Mouse (Mus musculus) heart, embryonic 14.5 days (tissue): ENCODE measurements around the gene Eef1akmt4. TPM values are rescaled to one million over a fixed set of nuclear protein-coding genes. Genes with fewer than 3 reads are reported as not detected.
A peak's percentile ranks its signal among the peaks of the same experiment; 100 is the strongest.
"Not testable (repeated sequence)": the region's sequence is repeated elsewhere in the genome, so short reads cannot be mapped to it uniquely, and the experiment has no call there.

Experiments used
- ATAC-seq: fragments of 200-750 bp; cut with Nextera tagmentation; 2 replicates; pipeline ENCODE4 v1.8.0; 2017; ENCODE audit warnings: low read depth, moderate TSS enrichment; ENCODE audit not compliant: insufficient number of reproducible peaks, insufficient read depth, low FRiP score
- H3K27ac ChIP-seq, 2 experiments: fragments of 200-500 bp in 1 of 2; fragments of 300-500 bp in 1 of 2; sonication (generic) in 1 of 2; replicated peaks in 1 of 2; 2 replicates each; pipeline ENCODE4 v1.5.1; 2012 to 2014; ENCODE audit warnings: low read depth in 2 of 2, low read length in 2 of 2, control low read depth in 1 of 2, mild to moderate bottlenecking in 1 of 2, mixed read lengths in 1 of 2; ENCODE audit not compliant: control insufficient read depth in 1 of 2, insufficient read depth in 1 of 2
- H3K27me3 ChIP-seq: fragments of 300-500 bp; sonication (generic); 2 replicates; pipeline ENCODE4 v1.6.1; 2014; ENCODE audit warnings: mild to moderate bottlenecking, low read length, control low read depth; ENCODE audit not compliant: control insufficient read depth, insufficient read depth
- H3K36me3 ChIP-seq: fragments of 300-500 bp; sonication (generic); 2 replicates; pipeline ENCODE4 v1.6.1; 2014; ENCODE audit warnings: mild to moderate bottlenecking, control low read depth, low read length, mixed read lengths; ENCODE audit not compliant: control insufficient read depth, insufficient read depth
- H3K4me1 ChIP-seq, 2 experiments: fragments of 200-500 bp in 1 of 2; fragments of 300-500 bp in 1 of 2; sonication (generic) in 1 of 2; 2 replicates each; pipeline ENCODE4 v1.6.1; 2012 to 2014; ENCODE audit warnings: low read length in 2 of 2, control low read depth in 1 of 2, mixed read lengths in 1 of 2; ENCODE audit not compliant: control insufficient read depth in 2 of 2, insufficient read depth in 2 of 2
- H3K4me2 ChIP-seq: fragments of 300-500 bp; sonication (generic); 2 replicates; pipeline ENCODE4 v1.6.1; 2014; ENCODE audit warnings: mild to moderate bottlenecking, low read length
- H3K4me3 ChIP-seq, 2 experiments: fragments of 200-500 bp in 1 of 2; fragments of 300-500 bp in 1 of 2; sonication (generic) in 1 of 2; 2 replicates each; pipeline ENCODE4 v1.5.1; 2012 to 2014; ENCODE audit warnings: low read length in 2 of 2, mild to moderate bottlenecking in 2 of 2, control low read depth in 1 of 2, low read depth in 1 of 2, moderate library complexity in 1 of 2; ENCODE audit not compliant: control insufficient read depth in 1 of 2, insufficient read depth in 1 of 2
- H3K9ac ChIP-seq: fragments of 300-500 bp; sonication (generic); 2 replicates; pipeline ENCODE4 v1.6.1; 2014; ENCODE audit warnings: mild to moderate bottlenecking, low read length
- H3K9me3 ChIP-seq: fragments of 300-500 bp; sonication (generic); 2 replicates; pipeline ENCODE4 v1.6.1; 2016; ENCODE audit warnings: low read length, control low read depth; ENCODE audit not compliant: control insufficient read depth
- WGBS: fragments of 180-500 bp; shearing (Covaris S2); extraction: QIAGEN DNeasy Blood & Tissue Kit; methylation state at CpG from one replicate; pipeline ENCODE4 v1.1.7; 2014; 5-methylcytosine and 5-hydroxymethylcytosine counted together
- microRNA counts: library from miRNA; unstranded; fragments of <30 nt; microRNA quantifications from one replicate; lab custom pipeline; 2016
- microRNA-seq: library from miRNA; unstranded; fragments of <30 nt; microRNA quantifications from one replicate; pipeline ENCODE4, GENCODE M21; 2016
- polyA plus RNA-seq: library from polyadenylated mRNA; unstranded; fragments of >200 nt; fragmentation: Nextera tagmentation; extraction: Ambion mirVana; gene quantifications from 2 replicates; pipeline ENCODE4 v1.2.1, GENCODE M21; 2014

Eef1akmt4 gene
- polyA plus RNA-seq, 1 experiment from 2014 or later: 19.4 TPM

DNA sequence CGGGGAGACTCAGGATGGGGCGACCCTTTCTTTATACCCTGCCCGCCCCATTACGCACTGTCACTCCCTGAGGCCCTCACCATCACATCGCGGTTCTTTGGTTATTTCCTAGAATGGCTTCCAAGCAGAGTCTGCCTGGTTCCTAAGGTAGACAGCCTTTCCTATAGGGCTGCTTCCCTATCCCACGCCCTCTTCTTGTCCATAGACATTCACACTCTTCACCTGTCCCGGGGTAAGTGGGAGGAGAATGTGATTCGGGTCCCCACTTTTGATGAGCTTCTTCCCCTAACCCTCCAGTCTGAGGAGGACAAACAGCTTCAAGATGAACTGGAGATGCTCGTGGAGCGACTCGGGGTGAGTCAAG lies 40.5 kb downstream of the Eef1akmt4 start:
- H3K27ac ChIP-seq: peak overlapping the region in 1 of 2 experiments; percentile 68; a peak in 2 of 4 replicates
- H3K4me3 ChIP-seq: peak overlapping the region; percentile 81 to 96
- peak overlapping the region; percentile 94 for H3K9ac ChIP-seq
- WGBS: 9% methylated on average over 11 of the region's 12 CpGs
- ATAC-seq: no peak
- H3K27me3 ChIP-seq: no peaks in the 10 kb centered on the region
- H3K36me3 ChIP-seq: peaks cover 37% of the 10 kb centered on the region
- peaks cover 0 to 15% of the 10 kb centered on the region in 2 experiments; a peak in 3 of 4 replicates for H3K4me1 ChIP-seq
- H3K9me3 ChIP-seq: no peaks in the 10 kb centered on the region
- peak overlapping the region; percentile 88 for H3K4me2 ChIP-seq

DNA sequence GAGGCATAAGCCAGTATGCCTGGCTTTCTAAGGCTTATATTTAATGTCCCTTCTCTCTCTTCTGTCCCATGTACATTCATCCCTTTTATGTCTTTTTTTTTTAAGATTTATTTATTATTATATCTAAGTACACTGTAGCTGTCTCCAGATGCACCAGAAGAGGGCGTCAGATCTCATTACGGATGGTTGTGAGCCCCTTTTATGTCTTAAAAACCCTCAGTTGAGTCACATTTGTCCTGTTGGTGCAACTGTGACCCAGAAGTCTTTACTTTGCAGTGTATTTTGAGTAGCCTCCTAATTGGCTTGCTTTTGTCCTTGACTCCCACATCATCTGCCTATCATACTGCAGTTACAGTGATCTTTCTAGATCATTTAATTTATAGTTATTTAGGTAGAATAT lies 41.9 kb downstream of the Eef1akmt4 start:
- peaks cover 0 to 15% of the 10 kb centered on the region in 2 experiments; a peak in 3 of 4 replicates for H3K4me1 ChIP-seq
- WGBS: 62% methylated on average over 2 of the region's 2 CpGs
- H3K9me3 ChIP-seq: no peaks in the 10 kb centered on the region
- no peak overlapping the region for H3K9ac ChIP-seq
- no peak overlapping the region for H3K4me3 ChIP-seq
- H3K27ac ChIP-seq: no peak overlapping the region
- no peak overlapping the region for H3K4me2 ChIP-seq
- H3K27me3 ChIP-seq: no peaks in the 10 kb centered on the region
- no peak for ATAC-seq
- H3K36me3 ChIP-seq: peaks cover 50% of the 10 kb centered on the region

DNA sequence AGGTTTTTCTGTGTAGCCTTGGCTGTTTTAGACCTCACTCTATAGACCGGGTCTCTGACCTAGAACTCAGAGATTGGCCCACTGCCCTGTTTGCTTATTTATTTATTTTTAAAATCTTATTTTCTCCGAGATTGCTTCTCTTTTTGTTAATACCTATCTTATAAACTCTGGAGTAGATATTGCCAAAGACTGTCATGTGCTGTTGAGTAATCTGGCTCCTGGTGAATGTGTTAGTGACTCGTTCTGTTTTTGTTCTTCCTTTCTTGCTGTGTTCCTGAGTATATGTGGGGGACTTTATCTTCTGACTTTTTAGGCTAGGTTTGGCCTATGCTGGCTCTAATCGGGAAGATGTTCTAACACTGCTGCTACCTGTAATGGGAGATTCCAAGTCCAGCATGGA lies 46.3 kb downstream of the Eef1akmt4 start:
- H3K36me3 ChIP-seq: peaks cover 92% of the 10 kb centered on the region

DNA sequence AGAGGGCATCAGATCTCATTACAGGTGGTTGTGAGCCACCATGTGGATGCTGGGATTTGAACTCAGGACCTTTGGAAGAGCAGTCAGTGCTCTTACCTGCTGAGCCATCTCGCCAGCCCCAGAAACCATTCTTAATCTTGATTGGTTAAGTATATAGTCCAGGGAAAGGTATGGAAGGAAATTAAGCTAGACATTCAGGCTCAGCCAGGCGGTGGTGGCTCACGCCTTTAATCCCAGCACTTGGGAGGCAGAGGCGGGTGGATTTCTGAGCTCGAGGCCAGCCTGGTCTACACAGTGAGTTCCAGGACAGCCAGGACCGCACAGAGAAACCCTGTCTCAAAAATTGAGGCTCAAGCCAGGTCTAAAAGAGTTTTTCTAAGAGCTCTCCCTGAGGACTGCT lies 56.6 kb downstream of the Eef1akmt4 start, which contains the start of gene Eif4g1:
Eif4g1 (plus strand) TSS at position 301 of the 400 bp plus-strand sequence.
- not testable (repeated sequence) for H3K27ac ChIP-seq, H3K27me3 ChIP-seq, H3K4me2 ChIP-seq, H3K4me3 ChIP-seq, H3K9me3 ChIP-seq, ATAC-seq, H3K4me1 ChIP-seq, H3K9ac ChIP-seq
- 75% methylated on average over 3 of the region's 6 CpGs for WGBS
- H3K36me3 ChIP-seq: peaks cover 13% of the 10 kb centered on the region

More for the DNA sequence above, 46.3 kb downstream of the Eef1akmt4 start:
- Histone ChIP-seq H3K9me3 (no peaks in the 10 kb centered on the region), H3K27me3 (no peaks in the 10 kb centered on the region), H3K4me2 (no peak overlapping the region), H3K4me3 (no peak overlapping the region), H3K9ac (no peak overlapping the region), H3K27ac (no peak overlapping the region), H3K4me1 (0 out of 4 replicates have a peak, but pooled peaks cover 0 to 4% of the 10 kb centered on the region in 2 experiments)
- 91% methylated on average over 4 of the region's 4 CpGs for WGBS
- ATAC-seq: no peak

MicroRNA genes within 50 kb of the gene (microRNA counts, 519-probe panel; counts per million panel counts)
- 3,631 counts per million, percentile 73 among the panel's probes with 10 or more counts for microRNA mmu-miR-1224 (lab: Ali Mortazavi, UCI)

Small RNAs within 50 kb of the gene (microRNA-seq; reads per million reads assigned to microRNA genes)
- not detected for gene Mir1224

Other genes starting within 250 kb of the Eef1akmt4 start
- 64.6 and 68.6 TPM in 2 replicates for gene Abcc5, start 185.2 kb upstream of the Eef1akmt4 start, polyA plus RNA-seq
- gene Eif2b5, start 112.8 kb upstream of the Eef1akmt4 start, polyA plus RNA-seq: 67.3 and 69.6 TPM in 2 replicates
- gene Dvl3, start 94.6 kb upstream of the Eef1akmt4 start, polyA plus RNA-seq: 20.7 and 21.0 TPM in 2 replicates
- gene Ap2m1, start 76.1 kb upstream of the Eef1akmt4 start, polyA plus RNA-seq: 451 and 502 TPM in 2 replicates
- 37.1 and 46.0 TPM in 2 replicates for gene Abcf3, start 63.0 kb upstream of the Eef1akmt4 start, polyA plus RNA-seq
- 0.23 and 0.54 TPM in 2 replicates for gene Vwa5b2, start 22.1 kb upstream of the Eef1akmt4 start, polyA plus RNA-seq
- gene Gm49333, start within 50 bp of the Eef1akmt4 start, polyA plus RNA-seq: 0.14 TPM in 1 of 2 replicates, not detected in the other
- 29.3 and 31.4 TPM in 2 replicates for gene Alg3, start 142 bp downstream of the Eef1akmt4 start, polyA plus RNA-seq
- gene Camk2n2, start 9.7 kb downstream of the Eef1akmt4 start, polyA plus RNA-seq: 0.40 and 0.57 TPM in 2 replicates
- gene Ece2, start 18.2 kb downstream of the Eef1akmt4 start, polyA plus RNA-seq: 0.22 and 0.53 TPM in 2 replicates
- 217 and 231 TPM in 2 replicates for gene Psmd2, start 40.1 kb downstream of the Eef1akmt4 start, polyA plus RNA-seq
- 96.6 and 107 TPM in 2 replicates for gene Eif4g1, start 56.7 kb downstream of the Eef1akmt4 start, polyA plus RNA-seq
- 7.1 and 7.2 TPM in 2 replicates for gene Fam131a, start 81.6 kb downstream of the Eef1akmt4 start, polyA plus RNA-seq
- 53.2 and 58.4 TPM in 2 replicates for gene Polr2h, start 106.1 kb downstream of the Eef1akmt4 start, polyA plus RNA-seq
- 4.0 and 5.1 TPM in 2 replicates for gene Clcn2, start 106.2 kb downstream of the Eef1akmt4 start, polyA plus RNA-seq
- gene Chrd, start 121.5 kb downstream of the Eef1akmt4 start, polyA plus RNA-seq: 0.67 and 0.70 TPM in 2 replicates
- gene Thpo, start 122.9 kb downstream of the Eef1akmt4 start, polyA plus RNA-seq: 0.34 TPM in 1 of 2 replicates, not detected in the other